Mouse (Mus musculus) spleen, postnatal 4 days (tissue): ENCODE measurements around the gene Scamp5.

Source experiments
- DNase-seq, 2 experiments: peaks; one replicate each; pipeline ENCODE4 v3.0.0; 2022; ENCODE audit warnings: low spot score in 2 of 2

The Scamp5 gene

GRCm38 (mm10) chr9:57419521-57420267, 48.2 kb downstream of the Scamp5 start:
- DNase-seq = no peak

GRCm38 (mm10) chr9:57417341-57417740, 50.5 kb downstream of the Scamp5 start:
- no peak for DNase-seq

GRCm38 (mm10) chr9:57407120-57407905, 60.5 kb downstream of the Scamp5 start:
- DNase-seq = no peak

- DNase-seq = no peak
These were observed 61.5 kb downstream of the Scamp5 start for GRCm38 (mm10) chr9:57406395-57406794.

- DNase-seq = no peak
These were observed 63.8 kb downstream of the Scamp5 start for GRCm38 (mm10) chr9:57404036-57404435.

- DNase-seq = no peak
These were observed 65.3 kb downstream of the Scamp5 start for GRCm38 (mm10) chr9:57402318-57403251.

GRCm38 (mm10) chr9:57398773-57399172, 69.1 kb downstream of the Scamp5 start:
- no peak for DNase-seq

- DNase-seq = no peak
These were observed 75.0 kb downstream of the Scamp5 start for GRCm38 (mm10) chr9:57392892-57393291.
